Mouse (Mus musculus): Measurements from ENCODE around the gene Actg1.
"Not testable (repeated sequence)": the region's sequence is repeated elsewhere in the genome, so short reads cannot be mapped to it uniquely, and the experiment has no call there.

The Actg1 gene

DNA sequence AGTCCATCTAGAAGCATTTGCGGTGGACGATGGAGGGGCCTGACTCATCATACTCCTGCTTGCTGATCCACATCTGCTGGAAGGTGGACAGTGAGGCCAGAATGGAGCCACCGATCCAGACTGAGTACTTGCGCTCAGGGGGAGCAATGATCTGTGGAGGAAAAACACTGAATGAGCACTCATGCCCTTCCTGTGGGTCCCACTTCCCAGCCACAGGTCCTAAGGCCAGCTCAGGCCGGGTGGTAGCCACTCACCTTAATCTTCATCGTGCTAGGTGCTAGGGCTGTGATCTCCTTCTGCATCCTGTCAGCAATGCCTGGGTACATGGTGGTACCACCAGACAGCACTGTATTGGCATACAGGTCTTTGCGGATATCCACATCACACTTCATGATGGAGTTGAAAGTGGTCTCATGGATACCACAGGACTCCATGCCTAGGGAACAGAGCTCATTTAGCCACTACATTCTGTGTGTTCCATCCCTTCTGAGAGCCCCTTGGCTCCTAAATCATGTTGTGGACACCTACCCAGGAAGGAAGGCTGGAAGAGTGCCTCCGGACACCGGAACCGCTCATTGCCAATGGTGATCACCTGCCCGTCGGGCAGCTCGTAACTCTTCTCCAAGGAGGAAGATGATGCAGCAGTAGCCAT lies 1.8 kb downstream of the Actg1 start:
- not testable (repeated sequence) for DNase-seq (ENCODE audit: low spot score in 2 of 2)

DNA sequence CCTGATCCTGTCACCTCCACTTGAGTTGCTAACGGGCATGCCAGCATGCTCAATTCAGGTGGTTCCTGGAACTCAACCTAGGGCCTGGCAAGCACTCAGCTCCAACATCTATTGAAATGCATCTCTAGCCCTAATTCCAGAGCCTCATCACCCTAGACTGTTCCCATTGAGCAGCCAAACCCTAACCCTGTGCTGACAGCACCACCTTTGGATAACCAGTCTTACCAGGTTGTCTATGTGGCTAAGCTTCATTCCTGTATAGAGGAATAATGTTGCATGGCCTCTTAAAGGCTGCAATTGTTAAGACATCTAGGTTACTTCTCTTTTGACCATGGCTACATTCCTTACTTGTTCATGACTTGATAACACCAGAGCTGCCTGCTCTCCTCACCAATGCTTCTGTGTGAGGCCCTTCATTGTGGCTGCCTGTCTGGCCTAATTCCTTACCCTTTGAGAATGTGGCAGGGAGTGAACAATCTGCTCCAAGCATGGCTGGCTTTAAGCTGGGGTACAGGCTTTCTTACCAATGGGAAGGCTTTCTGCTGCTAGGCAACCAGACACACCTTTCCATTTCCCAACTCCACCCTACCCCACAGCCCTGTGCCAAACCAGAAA lies 3.2 kb downstream of the Actg1 start:
- DNase-seq (ENCODE audit: low spot score in 2 of 2): no peak

- DNase-seq (ENCODE audit: low spot score in 2 of 2): no peak
These were observed 3.9 kb downstream of the Actg1 start for GRCm38 (mm10) chr11:120344310-120344920.

DNA sequence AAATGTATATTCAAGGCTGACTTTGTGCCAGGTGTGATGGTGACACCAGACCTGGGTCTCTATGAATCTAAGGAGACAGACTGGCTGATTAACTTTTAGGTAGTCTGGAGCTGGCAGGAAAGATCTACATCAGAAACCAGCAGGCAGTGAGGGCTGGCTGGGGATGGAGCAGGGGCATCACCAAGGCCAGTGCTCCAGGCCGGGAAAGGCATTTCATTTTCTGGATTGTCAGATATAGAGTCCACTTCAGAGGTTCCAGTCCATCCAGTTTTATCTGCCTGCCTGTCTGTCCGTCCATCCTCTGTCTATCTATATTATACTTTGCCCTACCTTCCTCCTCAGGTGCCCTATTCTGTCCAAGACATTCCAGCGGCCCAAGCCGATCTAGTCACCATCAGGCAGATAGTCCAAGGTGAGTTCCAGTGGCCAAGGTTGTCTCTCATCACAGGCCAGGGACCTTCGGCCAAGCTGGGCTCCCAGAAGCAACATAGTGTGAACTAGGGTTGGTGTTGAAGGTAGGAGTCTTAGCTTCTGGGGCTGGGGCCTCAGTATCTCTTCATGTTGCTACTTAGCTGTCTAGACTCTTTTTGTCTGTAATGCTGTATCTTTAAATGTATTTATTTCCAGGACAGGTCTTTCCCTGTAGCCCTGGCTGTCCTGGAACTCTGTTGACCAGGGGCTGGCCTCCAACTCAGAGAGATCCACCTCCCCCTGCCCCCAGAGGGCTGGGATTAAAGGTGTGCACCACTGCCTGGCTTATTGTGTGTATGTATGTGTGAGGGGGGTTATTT lies 4.6 kb downstream of the Actg1 start:
- DNase-seq (ENCODE audit: low spot score in 2 of 2): no peak

DNA sequence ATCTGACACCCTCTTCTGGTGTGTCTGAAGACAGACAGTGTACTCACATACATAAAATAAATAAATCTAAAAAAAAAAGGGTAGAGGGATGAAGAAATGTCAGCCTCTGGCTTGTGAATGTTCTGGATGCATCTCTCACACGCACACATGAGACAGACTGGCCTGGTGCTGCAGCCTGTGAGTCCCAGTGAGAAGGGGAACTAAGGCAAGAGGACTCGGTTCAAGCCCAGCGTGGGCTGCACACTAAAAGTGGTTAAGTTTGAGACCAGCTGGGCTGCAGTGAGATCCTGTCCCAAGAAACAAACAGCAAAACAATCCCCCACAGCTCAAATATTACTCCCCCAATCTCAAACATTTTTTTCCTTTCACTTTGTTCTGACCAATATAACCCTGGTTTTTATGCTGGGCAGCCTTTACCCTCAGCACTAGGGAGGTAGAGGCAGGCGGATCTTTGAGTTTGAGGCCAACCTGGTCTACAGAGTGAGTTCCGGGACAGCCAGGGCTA lies 5.6 kb downstream of the Actg1 start:
- no peak for DNase-seq (ENCODE audit: low spot score in 2 of 2)

- DNase-seq (ENCODE audit: low spot score in 2 of 2): no peak
These were observed 6.7 kb downstream of the Actg1 start for GRCm38 (mm10) chr11:120341661-120342060.

GRCm38 (mm10) chr11:120339978-120340513 lies 8.3 kb downstream of the Actg1 start:
- DNase-seq (ENCODE audit: low spot score in 2 of 2): no peak

- no peak for DNase-seq (ENCODE audit: low spot score in 2 of 2)
These were observed 9.6 kb downstream of the Actg1 start for GRCm38 (mm10) chr11:120338786-120339185.

- DNase-seq (ENCODE audit: low spot score in 2 of 2): no peak
These were observed 10.9 kb downstream of the Actg1 start for GRCm38 (mm10) chr11:120337447-120337846.

- no peak for DNase-seq (ENCODE audit: low spot score in 2 of 2)
These were observed 12.8 kb downstream of the Actg1 start for GRCm38 (mm10) chr11:120335431-120336021.

DNA sequence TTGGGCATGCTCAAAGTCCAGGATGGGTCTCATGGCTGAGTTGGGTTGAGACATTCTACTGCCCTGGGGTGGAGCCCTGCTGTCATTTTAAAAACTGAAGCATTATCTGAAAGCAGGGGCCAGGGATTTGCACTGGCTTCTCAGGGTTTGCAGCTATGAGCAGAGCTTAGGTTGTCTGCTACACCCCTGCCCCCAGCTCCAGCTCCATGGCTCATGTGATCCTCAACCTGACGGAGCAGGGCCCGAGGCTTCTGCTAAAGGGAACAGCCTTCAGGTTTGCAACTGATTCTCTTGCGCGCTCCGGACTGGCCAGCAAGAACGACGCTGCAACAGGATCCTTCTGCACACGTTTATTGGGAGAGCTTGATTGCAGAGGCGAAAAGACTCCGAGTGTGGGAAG lies 28.2 kb downstream of the Actg1 start:
- no peak for DNase-seq (ENCODE audit: low spot score in 2 of 2)

GRCm38 (mm10) chr11:120319310-120319709 lies 29.0 kb downstream of the Actg1 start:
- no peak for DNase-seq (ENCODE audit: low spot score in 2 of 2)

DNA sequence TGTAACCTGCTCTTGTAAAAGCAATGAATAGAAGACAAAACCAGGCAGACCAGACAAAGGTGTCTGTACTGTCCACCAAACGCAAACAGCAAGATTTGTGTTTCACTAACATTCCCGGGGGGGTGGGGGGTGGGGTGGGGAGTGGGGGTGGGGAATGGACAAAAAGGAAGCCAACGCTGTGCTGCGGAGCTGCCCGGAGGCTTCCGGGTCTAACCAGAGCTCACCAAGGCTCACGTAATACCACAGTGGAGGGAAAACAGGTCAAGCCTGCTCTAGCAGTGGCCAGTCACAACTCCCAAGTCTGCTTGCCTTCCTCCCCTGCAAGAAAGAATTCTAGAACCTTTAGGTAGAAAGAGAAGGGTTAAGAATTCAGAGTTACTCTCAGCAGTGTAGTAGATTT lies 30.9 kb downstream of the Actg1 start:
- no peak for DNase-seq (ENCODE audit: low spot score in 2 of 2)

GRCm38 (mm10) chr11:120316690-120317254 lies 31.6 kb downstream of the Actg1 start:
- no peak for DNase-seq (ENCODE audit: low spot score in 2 of 2)

DNA sequence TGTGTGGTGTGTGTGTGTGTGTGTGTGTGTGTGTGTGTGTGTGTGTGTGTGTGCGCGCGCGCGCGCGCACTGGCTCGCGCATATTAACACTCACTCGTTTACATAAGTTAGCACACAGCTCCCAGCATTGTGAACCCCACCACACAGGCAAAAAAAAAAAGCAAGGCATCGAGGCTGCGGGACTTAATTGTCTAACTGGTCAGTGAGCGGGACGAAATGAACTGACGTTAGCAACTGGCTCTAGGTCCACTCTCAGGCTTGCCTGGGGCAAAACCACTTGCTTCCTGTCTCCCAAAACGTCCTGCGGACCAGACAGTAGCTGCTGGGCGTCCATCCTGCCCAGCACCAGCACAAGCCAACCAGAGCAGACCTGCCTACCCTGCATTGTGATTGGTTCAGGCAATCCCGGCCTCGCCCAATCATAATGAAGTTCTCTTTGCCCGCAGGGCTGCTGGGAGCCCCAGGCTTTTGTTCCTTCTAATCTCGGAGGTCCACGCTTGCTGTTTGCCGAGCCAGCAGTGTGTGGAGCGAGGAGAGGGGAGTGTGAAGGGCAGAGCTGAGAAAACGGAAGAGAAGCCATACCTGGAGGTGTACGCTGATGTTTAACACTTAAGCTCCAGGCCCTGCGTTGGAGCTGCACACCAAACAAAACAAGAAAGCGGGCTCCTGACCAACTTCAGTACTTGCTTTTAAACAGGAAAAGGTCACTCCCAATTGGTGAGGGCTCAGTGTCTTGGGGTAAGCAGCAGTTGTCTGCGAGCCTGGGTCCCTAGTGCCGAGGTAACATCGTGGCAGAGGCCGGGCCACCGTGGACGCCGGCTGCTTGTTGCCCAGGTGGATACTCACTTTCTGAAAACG lies 32.3 kb downstream of the Actg1 start:
- peak; percentile 94 to 96 for DNase-seq (ENCODE audit: low spot score in 2 of 2)

- DNase-seq (ENCODE audit: low spot score in 2 of 2): peak; percentile 46 to 65
These were observed 33.0 kb downstream of the Actg1 start for GRCm38 (mm10) chr11:120315416-120315761.

GRCm38 (mm10) chr11:120314721-120315415 lies 33.5 kb downstream of the Actg1 start:
- no peak for DNase-seq (ENCODE audit: low spot score in 2 of 2)

- no peak for DNase-seq (ENCODE audit: low spot score in 2 of 2)
These were observed 34.2 kb downstream of the Actg1 start for GRCm38 (mm10) chr11:120313906-120314685.

- DNase-seq (ENCODE audit: low spot score in 2 of 2): no peak
These were observed 36.3 kb downstream of the Actg1 start for GRCm38 (mm10) chr11:120312069-120312468.
